Mouse (Mus musculus) right cerebral cortex, adult 2 months (tissue): Measurements from ENCODE around the gene Oas1e.

Source experiments
- DNase-seq, 2 experiments: peaks; one replicate each; pipeline ENCODE4 v3.0.0; 2021 to 2022; ENCODE audit warnings: low spot score in 2 of 2

Gene Oas1e

DNA sequence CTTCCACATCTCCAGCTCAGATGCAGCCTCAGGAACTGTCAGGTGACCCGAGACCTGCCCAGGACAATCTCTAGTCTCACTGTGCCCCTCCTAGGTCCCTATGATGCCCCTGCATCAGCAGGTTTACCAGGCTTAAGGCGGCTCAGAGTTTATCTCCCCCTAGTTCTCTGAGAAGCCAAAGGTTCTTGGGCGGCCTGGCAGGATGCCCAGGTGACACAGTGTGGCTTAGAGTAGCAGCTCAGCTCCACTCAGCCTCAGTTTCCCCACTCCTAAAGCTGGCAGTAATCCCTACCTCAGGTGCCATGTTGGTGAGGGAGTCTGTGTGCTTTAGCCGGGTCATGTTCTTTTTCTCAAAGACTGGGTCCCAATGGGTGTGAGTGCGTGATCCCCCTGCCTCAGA is 18.5 kb downstream of the Oas1e start:
- no peak for DNase-seq

GRCm38 (mm10) chr5:120775287-120775985 is 19.9 kb downstream of the Oas1e start:
- no peak for DNase-seq

DNA sequence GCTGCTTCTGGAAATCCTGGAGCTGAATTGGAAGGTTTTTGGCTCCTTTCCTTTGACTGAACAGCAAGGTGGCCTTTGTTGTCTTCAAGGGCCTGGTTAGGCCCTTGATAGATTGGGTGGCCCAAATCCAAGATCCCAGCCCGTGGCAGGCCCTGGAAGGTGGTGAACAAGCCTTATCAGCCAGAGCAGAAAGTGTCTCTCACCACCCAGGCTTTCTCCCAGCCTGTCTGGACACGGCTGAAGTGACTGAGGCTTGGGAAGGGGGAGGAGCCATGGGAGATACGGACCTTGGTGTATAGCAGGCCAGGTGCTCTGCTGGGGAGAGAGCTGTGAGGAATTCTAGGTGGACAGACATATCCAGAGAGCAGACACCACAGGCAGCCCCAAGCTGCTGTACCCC is 25.9 kb downstream of the Oas1e start:
- DNase-seq: no peak

- no peak for DNase-seq
These were observed 30.3 kb downstream of the Oas1e start for GRCm38 (mm10) chr5:120765010-120765409.

DNA sequence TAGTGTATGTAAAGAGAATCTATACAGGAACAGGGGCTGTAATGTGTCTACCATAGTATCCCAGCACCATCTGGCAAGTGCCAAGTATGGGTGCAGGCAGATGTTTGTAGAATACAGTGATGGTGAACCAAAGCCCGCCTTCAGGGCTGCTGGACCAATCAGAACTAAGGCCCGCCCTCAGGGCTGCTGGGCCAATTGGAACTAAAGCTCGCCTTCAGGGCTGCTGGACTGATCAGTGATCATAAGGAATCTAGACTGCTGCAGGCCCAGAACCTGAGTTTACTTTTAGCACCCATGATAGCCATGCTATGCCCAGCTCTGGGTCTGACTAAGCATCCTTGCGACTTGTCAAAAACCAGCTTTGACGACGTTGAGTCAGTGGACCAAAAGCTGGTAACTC is 33.4 kb downstream of the Oas1e start:
- DNase-seq: no peak

DNA sequence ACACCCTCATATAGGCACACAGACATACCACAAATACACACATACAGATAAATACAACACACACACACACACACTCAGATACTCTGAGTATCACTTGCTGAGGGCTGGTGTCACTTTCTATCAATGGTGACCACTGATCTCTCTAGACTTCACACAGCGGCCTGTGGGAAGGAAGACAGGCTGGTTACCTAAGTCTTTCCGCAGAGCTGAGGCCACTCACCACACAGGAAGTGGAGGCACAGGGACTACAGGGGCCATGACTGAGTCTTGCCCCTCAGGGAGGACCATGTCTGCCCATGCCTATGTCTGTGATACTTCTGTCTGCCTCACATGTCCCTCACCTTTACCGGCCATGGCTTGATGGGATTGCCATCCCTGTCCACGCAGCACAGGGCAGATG is 41.1 kb downstream of the Oas1e start:
- DNase-seq: no peak

- DNase-seq: no peak
These were observed 42.5 kb downstream of the Oas1e start for GRCm38 (mm10) chr5:120752786-120753185.

- no peak for DNase-seq
These were observed 44.1 kb downstream of the Oas1e start for GRCm38 (mm10) chr5:120751206-120751605.

DNA sequence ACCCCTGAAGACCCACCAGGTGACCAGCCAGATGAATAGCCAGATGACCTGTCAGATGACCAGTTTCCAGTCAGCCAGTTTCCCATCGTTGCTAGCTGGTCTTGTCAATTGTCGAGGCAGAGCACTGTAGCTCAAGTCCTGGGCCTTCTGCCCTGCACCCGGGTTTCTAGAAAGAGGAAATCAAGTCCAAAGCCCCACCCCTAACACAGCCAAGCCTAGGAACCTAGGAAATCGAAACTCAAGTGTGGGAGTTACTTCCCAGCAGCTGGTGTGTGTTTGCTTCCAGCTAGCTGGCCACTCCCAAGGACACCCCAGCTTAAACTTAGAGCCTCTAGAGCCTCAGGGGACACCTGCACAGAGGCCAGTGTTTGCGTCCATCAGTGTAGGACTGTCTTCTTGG is 45.6 kb downstream of the Oas1e start, which contains the start of gene Oas2:
Gene Oas2 (minus strand): TSS at position 166 of the 400 bp plus-strand sequence.
- DNase-seq: no peak

DNA sequence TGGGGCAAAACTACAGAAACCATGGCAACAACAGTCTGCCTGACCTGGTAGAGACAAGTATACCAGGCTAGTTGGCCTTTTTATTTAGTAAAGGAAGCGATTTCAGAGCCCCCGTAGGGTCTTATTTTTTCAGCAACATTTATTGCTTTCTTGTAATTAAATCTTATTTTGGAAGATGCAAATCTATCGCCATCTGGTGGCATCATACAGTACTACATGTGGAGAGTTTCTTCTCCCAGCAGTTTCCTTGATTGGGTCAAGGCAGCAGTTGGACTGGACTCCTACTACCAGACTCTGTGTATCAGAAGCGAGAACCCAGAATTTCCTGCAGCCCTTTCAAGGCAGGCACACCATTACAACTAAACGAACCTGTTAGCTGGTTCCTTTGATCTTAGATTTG is 48.9 kb downstream of the Oas1e start:
- peak; percentile 75 to 78 for DNase-seq

- peak in 1 of 2 experiments; percentile 39 for DNase-seq
These were observed 53.2 kb downstream of the Oas1e start for GRCm38 (mm10) chr5:120742125-120742524.
